Mouse (Mus musculus): ENCODE results near the gene Cryz.

GRCm38 (mm10) chr3:154653454-154653853, 56.9 kb downstream of the Cryz start:
- no peak for TF ChIP-seq CTCF (IDR thresholded peaks at IDR 0.05 in 2 of 3, conservative IDR thresholded peaks at IDR 0.05 in 1 of 3; ENCODE audit: control insufficient read depth in 1 of 3, insufficient read depth in 1 of 3, low read depth in 2 of 3, low read length in 3 of 3, poor library complexity in 1 of 3, severe bottlenecking in 1 of 3)
- TF ChIP-seq NRF1 (IDR thresholded peaks at IDR 0.05; ENCODE audit: insufficient read depth, low read depth, low read length, poor library complexity, severe bottlenecking) = no peak
- no peak for TF ChIP-seq KAT2A (conservative IDR thresholded peaks at IDR 0.05; ENCODE audit: low read depth, low read length)
- TF ChIP-seq POLR2A (IDR thresholded peaks at IDR 0.05; ENCODE audit: control insufficient read depth in 1 of 2, insufficient read depth in 1 of 2, low read depth in 1 of 2, low read length in 2 of 2, poor library complexity in 1 of 2) = no peak
- TF ChIP-seq TBP (IDR thresholded peaks at IDR 0.05; ENCODE audit: low read depth, low read length) = no peak
- no peak for TF ChIP-seq SMC3 (IDR thresholded peaks at IDR 0.05; ENCODE audit: low read depth, low read length)

Data from MEL (cell line).